Mouse (Mus musculus) c-Kit-positive CD71-positive TER-119-negative erythroid progenitor cells, embryonic 14.5 days (primary cell): Measurements from ENCODE around the gene Slc39a12.

Experiments
- DNase-seq: peaks from one replicate; pipeline ENCODE4 v3.0.0-alpha.2; 2013; ENCODE audit warnings: low read depth

The Slc39a12 gene

DNA sequence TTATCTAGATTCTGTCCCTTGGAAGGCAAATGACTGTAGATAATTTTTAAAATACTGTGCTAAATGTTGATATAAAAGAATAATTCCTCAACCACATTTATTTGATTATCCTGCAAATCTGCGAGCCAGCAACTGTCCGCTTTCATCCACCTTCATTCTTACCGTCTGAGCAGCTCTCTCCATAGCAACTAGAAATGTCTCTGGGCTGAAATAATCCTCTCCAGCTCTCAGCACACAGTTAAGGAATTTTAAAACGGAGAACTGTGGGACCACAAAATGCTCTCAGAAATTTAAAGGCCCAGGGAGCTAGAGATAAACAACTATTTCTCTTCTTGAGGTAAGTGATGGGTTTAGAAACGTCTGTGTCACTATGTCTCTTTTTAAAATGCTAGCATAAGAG lies at the start of gene Slc39a12:
TSS of gene Slc39a12 (plus strand) at position 155 of the 400 bp plus-strand sequence.
- no peak for DNase-seq

GRCm38 (mm10) chr2:14341652-14342308 lies 46.3 kb upstream of the Slc39a12 start:
- DNase-seq: no peak

GRCm38 (mm10) chr2:14342309-14342839 lies 45.7 kb upstream of the Slc39a12 start:
- DNase-seq: no peak

DNA sequence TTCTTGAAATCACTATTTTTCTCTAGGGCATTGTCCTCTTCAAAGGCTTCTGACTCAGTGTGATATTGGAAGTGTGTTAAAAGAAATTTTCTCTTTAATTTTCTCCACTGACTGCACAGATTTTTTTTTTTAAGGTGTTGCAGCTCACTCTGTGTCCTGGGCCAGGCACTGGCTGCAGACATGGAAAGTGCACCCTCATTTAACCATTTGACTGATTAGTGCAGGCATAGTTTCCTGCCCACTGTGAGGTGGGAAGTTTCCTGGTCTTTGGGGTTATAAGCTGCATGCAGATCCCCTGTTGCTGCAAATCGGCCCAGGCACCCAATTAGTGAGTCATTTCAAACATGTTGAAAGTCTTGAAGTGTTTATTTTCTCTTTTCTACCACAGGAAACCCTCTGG lies 740 bp downstream of the Slc39a12 start:
- no peak for DNase-seq

- no peak for DNase-seq
Observed at GRCm38 (mm10) chr2:14390900-14391299, 2.8 kb downstream of the Slc39a12 start.

DNA sequence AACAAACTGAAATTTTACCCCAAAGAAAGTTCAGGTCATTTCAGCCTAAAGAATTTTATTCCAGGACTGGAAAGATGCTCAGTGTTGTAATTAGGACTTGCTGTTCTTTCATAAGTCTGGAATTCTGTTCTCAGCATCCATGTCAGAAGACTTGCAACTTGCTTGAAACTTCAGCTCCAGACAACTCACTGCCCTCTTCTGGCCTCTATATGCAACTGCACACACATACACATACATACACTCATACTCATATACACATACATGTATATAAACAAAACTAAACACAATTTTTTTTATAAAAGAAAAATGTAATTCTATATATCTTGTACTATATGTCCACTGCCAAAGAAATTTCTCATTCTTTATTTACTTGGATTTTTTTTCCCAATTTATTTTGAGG lies 14.9 kb downstream of the Slc39a12 start:
- no peak for DNase-seq

DNA sequence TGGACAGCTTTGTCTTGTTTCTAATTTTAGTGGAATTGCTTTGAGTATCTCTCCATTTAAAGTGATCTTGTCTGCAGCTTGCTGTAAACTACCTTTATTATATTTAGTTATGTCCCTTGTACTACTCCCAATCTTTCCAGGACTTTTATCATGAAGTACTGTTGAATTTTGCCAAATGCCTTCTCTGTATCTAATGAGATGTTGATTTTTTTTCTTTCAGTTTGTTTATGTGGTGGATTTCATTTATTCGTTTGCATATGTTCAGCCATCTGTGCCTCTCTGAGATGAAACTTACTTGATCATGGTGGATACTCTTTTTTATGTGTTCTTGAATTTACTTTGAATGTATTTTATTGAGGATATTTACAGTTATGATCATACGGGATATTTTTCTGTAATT lies 40.9 kb downstream of the Slc39a12 start:
- no peak for DNase-seq

- no peak for DNase-seq
Observed at GRCm38 (mm10) chr2:14447322-14447721, 59.2 kb downstream of the Slc39a12 start.

DNA sequence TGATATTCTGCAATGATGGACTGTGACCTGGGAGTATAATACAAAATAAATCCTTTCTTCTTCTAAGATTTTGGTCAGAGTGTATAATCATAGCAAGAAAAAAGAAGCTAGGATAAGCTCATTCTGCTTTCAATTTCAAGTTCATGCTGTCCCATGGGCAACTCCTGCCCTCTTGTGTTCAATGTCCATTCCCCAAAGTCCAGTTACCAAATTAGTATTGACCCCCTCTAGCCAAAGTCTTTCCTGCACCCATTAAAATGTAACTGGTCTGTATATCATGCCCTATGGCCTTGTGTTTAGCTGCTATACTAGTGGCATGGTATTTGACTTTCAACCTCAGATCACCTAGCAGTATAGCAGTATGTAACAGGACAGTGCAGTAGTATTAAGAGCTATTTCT lies 62.8 kb downstream of the Slc39a12 start:
- DNase-seq: no peak

DNA sequence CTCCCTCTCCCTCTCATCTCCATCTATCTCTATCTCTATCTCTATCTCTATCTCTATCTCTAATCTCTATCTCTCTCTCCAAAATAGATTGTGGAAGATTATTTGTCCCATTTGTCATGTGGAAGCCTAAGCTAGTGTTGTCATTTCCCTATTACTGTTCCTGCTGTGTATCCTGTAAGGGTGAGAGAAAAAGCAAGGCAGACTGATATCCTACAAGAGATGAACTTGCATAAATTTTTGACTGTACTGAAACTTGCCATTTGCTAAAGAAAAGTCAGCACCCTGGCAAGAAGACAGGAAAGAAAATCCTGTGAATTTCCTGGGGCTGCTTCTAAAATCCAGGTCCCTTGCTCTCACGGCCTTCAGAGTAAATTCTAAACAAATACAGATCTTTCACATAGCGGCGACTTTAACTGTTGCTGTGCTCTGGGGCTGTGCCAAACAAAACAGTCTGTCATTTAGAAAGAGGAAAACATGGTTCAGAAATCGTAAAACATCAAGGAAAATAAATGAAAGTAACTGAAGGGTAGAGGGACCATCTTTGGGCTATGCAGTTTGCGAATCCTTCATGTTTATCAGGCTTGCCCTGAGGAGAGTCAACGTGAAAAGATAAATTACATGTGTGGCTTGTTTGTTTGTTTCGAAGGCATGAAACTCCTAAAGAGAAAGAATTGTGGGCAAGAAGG lies 67.0 kb downstream of the Slc39a12 start:
- no peak for DNase-seq

- DNase-seq: no peak
Observed at GRCm38 (mm10) chr2:14464438-14464837, 76.3 kb downstream of the Slc39a12 start.

- DNase-seq: no peak
Observed at GRCm38 (mm10) chr2:14494132-14494531, 106.0 kb downstream of the Slc39a12 start.

GRCm38 (mm10) chr2:14496150-14496549 lies 108.0 kb downstream of the Slc39a12 start:
- no peak for DNase-seq

- no peak for DNase-seq
Observed at GRCm38 (mm10) chr2:14502482-14502881, 114.4 kb downstream of the Slc39a12 start.

DNA sequence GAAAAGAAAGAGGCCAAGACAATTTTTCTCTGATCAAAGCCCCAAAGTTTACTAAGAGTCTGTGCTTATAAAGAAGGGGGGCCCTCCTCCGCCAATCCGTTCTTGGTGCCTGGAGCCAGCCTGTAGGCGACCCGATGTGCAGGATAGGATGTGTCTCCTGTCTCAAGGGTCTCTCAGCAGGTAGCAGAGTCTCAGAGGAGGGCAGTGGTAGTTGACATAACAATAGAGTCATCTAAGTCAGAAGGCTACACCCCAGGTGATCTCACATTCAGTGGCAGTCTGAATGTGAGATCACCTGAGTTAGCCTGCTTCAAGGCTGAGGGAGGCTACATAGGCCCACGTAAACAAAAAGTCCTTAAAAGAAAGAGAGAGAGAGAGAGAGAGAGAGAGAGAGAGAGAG lies 130.1 kb downstream of the Slc39a12 start:
- no peak for DNase-seq

DNA sequence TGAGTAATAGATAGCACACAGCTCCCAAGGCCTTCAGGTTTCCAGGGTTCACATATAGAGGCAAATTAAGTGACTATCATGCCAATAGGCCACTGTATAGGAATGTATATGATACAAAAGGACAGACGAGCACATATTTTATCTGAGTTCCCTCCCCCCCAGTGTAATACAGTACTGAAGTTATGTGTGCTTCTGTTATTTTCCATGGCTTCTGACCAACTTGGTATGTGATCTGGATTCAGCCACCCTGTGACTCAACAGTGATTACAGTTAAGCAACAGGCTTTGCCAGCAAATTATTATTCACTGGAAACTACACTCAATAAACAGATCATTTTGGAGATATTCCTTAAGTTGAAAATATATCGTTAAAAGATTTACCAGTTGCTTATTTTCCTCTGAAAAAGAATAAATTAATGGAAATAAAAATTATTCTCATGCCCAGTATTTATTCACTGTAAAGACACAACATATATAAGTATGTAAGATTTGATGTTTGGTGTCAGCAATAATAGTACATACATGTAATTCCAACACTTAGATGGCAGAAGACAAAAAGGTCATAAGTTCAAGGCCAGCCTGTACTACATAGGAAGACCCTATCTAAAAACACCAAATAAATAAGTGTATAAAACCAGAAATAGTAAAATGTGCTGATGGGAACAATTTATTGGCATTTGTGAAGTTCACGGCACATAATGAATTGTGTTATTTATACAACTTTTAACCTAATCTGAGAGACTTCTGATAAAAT lies 146.4 kb downstream of the Slc39a12 start:
- DNase-seq: no peak

GRCm38 (mm10) chr2:14535246-14535671 lies 147.1 kb downstream of the Slc39a12 start:
- no peak for DNase-seq

DNA sequence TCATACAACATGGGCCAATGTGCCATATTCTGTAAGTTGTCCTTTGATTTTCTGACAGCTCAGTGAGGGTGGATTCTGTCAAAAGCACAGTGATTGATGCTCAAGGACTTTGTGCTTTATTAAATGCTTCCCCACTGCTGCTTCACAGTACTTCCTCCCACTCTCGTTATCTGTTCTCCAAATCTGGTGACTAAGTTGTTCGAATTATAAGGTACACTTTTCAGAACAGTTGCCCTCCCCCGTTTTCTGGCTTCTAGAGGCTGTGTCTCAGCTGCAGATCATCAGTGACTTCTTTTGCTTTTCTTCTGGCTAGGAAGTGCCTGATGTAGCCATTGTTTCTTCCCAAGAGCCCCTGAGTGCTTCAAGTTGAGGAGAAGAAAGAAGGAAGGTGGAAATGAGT lies 149.7 kb downstream of the Slc39a12 start:
- DNase-seq: no peak

GRCm38 (mm10) chr2:14543355-14543754 lies 155.2 kb downstream of the Slc39a12 start:
- DNase-seq: no peak

- DNase-seq: no peak
Observed at GRCm38 (mm10) chr2:14543773-14544172, 155.7 kb downstream of the Slc39a12 start.
